Mouse (Mus musculus): ENCODE measurements around the gene Mapk9.

The Mapk9 gene

GRCm38 (mm10) chr11:49841886-49842285, 4.7 kb upstream of the Mapk9 start:
- no peak for DNase-seq

GRCm38 (mm10) chr11:49842718-49843117, 3.8 kb upstream of the Mapk9 start:
- DNase-seq = peak; percentile 28

- DNase-seq = peak; percentile 29
These were observed 2.2 kb upstream of the Mapk9 start for GRCm38 (mm10) chr11:49844311-49844710.

- DNase-seq = peak; percentile 84
These were observed 1.6 kb upstream of the Mapk9 start for GRCm38 (mm10) chr11:49844969-49845368.

- no peak for DNase-seq
These were observed 593 bp upstream of the Mapk9 start for GRCm38 (mm10) chr11:49845958-49846357.

- DNase-seq = peak; percentile 47
These were observed 690 bp downstream of the Mapk9 start for GRCm38 (mm10) chr11:49847071-49847810.

GRCm38 (mm10) chr11:49847811-49848078, 1.2 kb downstream of the Mapk9 start:
- DNase-seq = no peak

- DNase-seq = no peak
These were observed 1.7 kb downstream of the Mapk9 start for GRCm38 (mm10) chr11:49848080-49848815.

- no peak for DNase-seq
These were observed 3.8 kb downstream of the Mapk9 start for GRCm38 (mm10) chr11:49850331-49850730.

GRCm38 (mm10) chr11:49855144-49855543, 8.6 kb downstream of the Mapk9 start:
- DNase-seq = peak; percentile 37

- DNase-seq = no peak
These were observed 14.6 kb downstream of the Mapk9 start for GRCm38 (mm10) chr11:49861139-49861538.

- DNase-seq = no peak
These were observed 17.4 kb downstream of the Mapk9 start for GRCm38 (mm10) chr11:49863926-49864325.

GRCm38 (mm10) chr11:49867320-49867719, 20.8 kb downstream of the Mapk9 start:
- no peak for DNase-seq

GRCm38 (mm10) chr11:49869762-49870161, 23.2 kb downstream of the Mapk9 start:
- peak; percentile 63 for DNase-seq

- peak; percentile 55 for DNase-seq
These were observed 25.4 kb downstream of the Mapk9 start for GRCm38 (mm10) chr11:49871914-49872313.

GRCm38 (mm10) chr11:49872779-49873178, 26.2 kb downstream of the Mapk9 start:
- no peak for DNase-seq

GRCm38 (mm10) chr11:49876948-49877817, 30.6 kb downstream of the Mapk9 start:
- DNase-seq = peak; percentile 57

- DNase-seq = peak; percentile 82
These were observed 33.5 kb downstream of the Mapk9 start for GRCm38 (mm10) chr11:49879950-49880642.

- DNase-seq = no peak
These were observed 36.8 kb downstream of the Mapk9 start for GRCm38 (mm10) chr11:49883394-49883793.

- DNase-seq = no peak
These were observed 41.9 kb downstream of the Mapk9 start for GRCm38 (mm10) chr11:49888469-49888868.

GRCm38 (mm10) chr11:49891993-49892392, 45.4 kb downstream of the Mapk9 start:
- no peak for DNase-seq

GRCm38 (mm10) chr11:49893806-49894205, 47.3 kb downstream of the Mapk9 start:
- DNase-seq = no peak
